23 mouse cellular contexts compared by ENCODE assay signal in genomic region chr9:106262075-106262474, GRCm38 (mm10). TPM values are rescaled to one million over a fixed set of nuclear protein-coding genes. Genes with fewer than 3 reads are reported as not detected.
DNase-seq lines count a peak whose midpoint lies in the region; ATAC-seq and TF ChIP-seq lines count a peak whose summit lies in the region.
"Had no signal": no experiment of that assay in that cellular context is flagged by ENCODE, and none has a peak within 500 bp of the region (broad histone marks: within the 10 kb centered on the region; RNA-seq: fewer than 3 reads in every experiment).

No protein-coding gene starts in this region.

- 58% methylated on average over 3 of the region's 3 CpGs for WGBS in lung, postnatal 0 days
- 86% methylated on average over 3 of the region's 3 CpGs for WGBS in hindbrain, embryonic 13.5 days

- no peak overlapping the region for H3K9ac ChIP-seq in lung, postnatal 0 days (replicated peaks; ENCODE audit: low read depth)
- H3K9ac ChIP-seq in hindbrain, embryonic 13.5 days: no peak overlapping the region
- H3K9ac ChIP-seq: embryonic facial prominence, embryonic 13.5 days; embryonic facial prominence, embryonic 15.5 days; forebrain, embryonic 13.5 days; forebrain, embryonic 15.5 days had no signal

- DNase-seq in lung, postnatal 25 days (ENCODE audit: low spot score): peak; percentile 62
- DNase-seq in lung, postnatal 0 days (ENCODE audit: low spot score): no peak
- peak; percentile 69 for DNase-seq in fat pad, adult 2 months (ENCODE audit: extremely low read depth, low read depth, low spot score)
- peak; percentile 76 for DNase-seq in gonadal fat pad, adult 2 months (ENCODE audit: low read depth)
- DNase-seq: adrenal gland, adult 2 months; adrenal gland, postnatal 10 days; adrenal gland, postnatal 25 days; cerebellum, adult 11 months; cerebellum, adult 18-20 months; cerebellum, adult 8-10 months; cerebellum, adult 9-11 months; cerebellum, postnatal 14 days; cerebellum, postnatal 36 days; embryo, embryonic 11 days had no signal

- H3K36me3 ChIP-seq in lung, postnatal 0 days (ENCODE audit: insufficient read depth, low read length): no peaks in the 10 kb centered on the region
- H3K36me3 ChIP-seq in hindbrain, embryonic 13.5 days: no peaks in the 10 kb centered on the region
- H3K36me3 ChIP-seq: embryonic facial prominence, embryonic 13.5 days; embryonic facial prominence, embryonic 15.5 days; forebrain, embryonic 15.5 days had no signal

- TF ChIP-seq EP300 in lung, postnatal 0 days (IDR thresholded peaks at IDR 0.05): no peak

- H3K27me3 ChIP-seq in lung, postnatal 0 days (replicated peaks; ENCODE audit: insufficient read depth, low read length): no peaks in the 10 kb centered on the region
- no peaks in the 10 kb centered on the region for H3K27me3 ChIP-seq in hindbrain, embryonic 13.5 days
- H3K27me3 ChIP-seq: embryonic facial prominence, embryonic 13.5 days; embryonic facial prominence, embryonic 15.5 days; forebrain, embryonic 13.5 days; forebrain, embryonic 15.5 days had no signal

- no peaks in the 10 kb centered on the region for H3K9me3 ChIP-seq in lung, postnatal 0 days (ENCODE audit: low read length)
- no peaks in the 10 kb centered on the region for H3K9me3 ChIP-seq in hindbrain, embryonic 13.5 days
- H3K9me3 ChIP-seq: embryonic facial prominence, embryonic 13.5 days; embryonic facial prominence, embryonic 15.5 days; forebrain, embryonic 13.5 days; forebrain, embryonic 15.5 days had no signal

- H3K4me1 ChIP-seq in lung, postnatal 0 days (ENCODE audit: insufficient read depth, low read depth, low read length): peaks cover 10% of the 10 kb centered on the region; the same call in 1 of the 2 replicates
- H3K4me1 ChIP-seq in hindbrain, embryonic 13.5 days (replicated peaks): no peaks in the 10 kb centered on the region
- H3K4me1 ChIP-seq: forebrain, embryonic 13.5 days; forebrain, embryonic 15.5 days had no signal

- H3K27ac ChIP-seq in lung, postnatal 0 days (ENCODE audit: low read length): no peak overlapping the region
- no peak overlapping the region for H3K27ac ChIP-seq in hindbrain, embryonic 13.5 days
- H3K27ac ChIP-seq: embryonic facial prominence, embryonic 13.5 days; embryonic facial prominence, embryonic 15.5 days; forebrain, embryonic 13.5 days; forebrain, embryonic 15.5 days had no signal

- no peak for TF ChIP-seq CTCF in lung, postnatal 0 days (IDR thresholded peaks at IDR 0.05)

- H3K4me3 ChIP-seq in lung, postnatal 0 days (ENCODE audit: low read depth, low read length): no peak overlapping the region
- no peak overlapping the region for H3K4me3 ChIP-seq in hindbrain, embryonic 13.5 days
- H3K4me3 ChIP-seq: embryonic facial prominence, embryonic 13.5 days; embryonic facial prominence, embryonic 15.5 days; erythroblast, embryonic 14.5 days; forebrain, embryonic 13.5 days; forebrain, embryonic 15.5 days had no signal

- H3K4me2 ChIP-seq in lung, postnatal 0 days (replicated peaks; ENCODE audit: low read depth, low read length): no peak overlapping the region
- no peak overlapping the region for H3K4me2 ChIP-seq in hindbrain, embryonic 13.5 days
- H3K4me2 ChIP-seq: embryonic facial prominence, embryonic 13.5 days; embryonic facial prominence, embryonic 15.5 days; forebrain, embryonic 13.5 days; forebrain, embryonic 15.5 days had no signal

- no peak for ATAC-seq in lung, postnatal 0 days
- no peak for ATAC-seq in hindbrain, embryonic 13.5 days (ENCODE audit: low FRiP score)
- ATAC-seq: forebrain, embryonic 13.5 days; forebrain, embryonic 15.5 days had no signal

RNA-seq across cellular contexts. Expression of gene Alas1, which starts 13.6 kb away (rescaled TPM):
- polyA plus RNA-seq in lung, postnatal 0 days (2015; fragmentation: Nextera tagmentation; extraction: Ambion mirVana): 292 and 310 TPM in 2 replicates
- polyA plus RNA-seq in gonadal fat pad, adult 2 months (2012; rRNA removed): 203 and 204 TPM in 2 replicates
- 93.1 and 101 TPM in 2 replicates for polyA plus RNA-seq in hindbrain, embryonic 13.5 days (2015; fragmentation: Nextera tagmentation; extraction: Ambion mirVana)

RNA-seq across cellular contexts. Expression of gene Poc1a, which starts 18.8 kb away (rescaled TPM):
- 9.7 and 9.9 TPM in 2 replicates for polyA plus RNA-seq in lung, postnatal 0 days (2015; fragmentation: Nextera tagmentation; extraction: Ambion mirVana)
- polyA plus RNA-seq in gonadal fat pad, adult 2 months (2012; rRNA removed): 5.4 and 5.6 TPM in 2 replicates
- polyA plus RNA-seq in hindbrain, embryonic 13.5 days (2015; fragmentation: Nextera tagmentation; extraction: Ambion mirVana): 8.9 and 9.2 TPM in 2 replicates

RNA-seq across cellular contexts. Expression of gene Tlr9, which starts 39.7 kb away (rescaled TPM):
- polyA plus RNA-seq in lung, postnatal 0 days (2015; fragmentation: Nextera tagmentation; extraction: Ambion mirVana): 0.12 and 0.15 TPM in 2 replicates
- polyA plus RNA-seq in gonadal fat pad, adult 2 months (2012; rRNA removed): 4.0 and 5.2 TPM in 2 replicates
- polyA plus RNA-seq in hindbrain, embryonic 13.5 days (2015; fragmentation: Nextera tagmentation; extraction: Ambion mirVana): 0.04 and 0.05 TPM in 2 replicates
- polyA plus RNA-seq: C2C12; embryonic facial prominence, embryonic 11.5 days; embryonic facial prominence, embryonic 13.5 days; forebrain, embryonic 11.5 days; forebrain, embryonic 13.5 days; forebrain, embryonic 15.5 days had no signal

RNA-seq across cellular contexts. Expression of gene Twf2, which starts 59.2 kb away (rescaled TPM):
- polyA plus RNA-seq in lung, postnatal 0 days (2015; fragmentation: Nextera tagmentation; extraction: Ambion mirVana): 64.2 and 64.6 TPM in 2 replicates
- polyA plus RNA-seq in gonadal fat pad, adult 2 months (2012; rRNA removed): 41.8 and 55.0 TPM in 2 replicates
- polyA plus RNA-seq in hindbrain, embryonic 13.5 days (2015; fragmentation: Nextera tagmentation; extraction: Ambion mirVana): 53.5 and 53.9 TPM in 2 replicates
